Mouse (Mus musculus) cerebellum, postnatal 10 days (tissue): ENCODE results near the gene Cep170b.

Experiments used
- DNase-seq, 2 experiments: peaks; one replicate each; pipeline ENCODE4 v3.0.0; 2021; ENCODE audit warnings: mixed read lengths in 2 of 2

Gene Cep170b

GRCm38 (mm10) chr12:112720216-112720615 is at the start of gene Cep170b:
TSS of gene Cep170b (plus strand) at chr12:112720455.
- DNase-seq = no peak

- DNase-seq = peak in 1 of 2 experiments; percentile 38
Observed at GRCm38 (mm10) chr12:112670718-112671393, 49.4 kb upstream of the Cep170b start.

GRCm38 (mm10) chr12:112671891-112672290 is 48.4 kb upstream of the Cep170b start:
- peak in 1 of 2 experiments; percentile 25 for DNase-seq

GRCm38 (mm10) chr12:112672744-112673575 is 47.3 kb upstream of the Cep170b start:
- DNase-seq = peak; percentile 62 to 71

- peak; percentile 73 to 75 for DNase-seq
Observed at GRCm38 (mm10) chr12:112673576-112674091, 46.6 kb upstream of the Cep170b start.

- DNase-seq = peak; percentile 65 to 67
Observed at GRCm38 (mm10) chr12:112674132-112675011, 45.9 kb upstream of the Cep170b start, which contains the start of gene Akt1. TSS of gene Akt1 (minus strand) at chr12:112674884.

GRCm38 (mm10) chr12:112675245-112676035 is 44.8 kb upstream of the Cep170b start:
- DNase-seq = peak; percentile 91 to 92

- DNase-seq = peak in 1 of 2 experiments; percentile 51
Observed at GRCm38 (mm10) chr12:112677076-112677475, 43.2 kb upstream of the Cep170b start.

GRCm38 (mm10) chr12:112677943-112678554 is 42.2 kb upstream of the Cep170b start:
- no peak for DNase-seq

GRCm38 (mm10) chr12:112678555-112679026 is 41.7 kb upstream of the Cep170b start, which contains the start of gene Zbtb42:
TSS of gene Zbtb42 (plus strand) at chr12:112678828.
- peak; percentile 53 to 61 for DNase-seq

- DNase-seq = peak in 1 of 2 experiments; percentile 60
Observed at GRCm38 (mm10) chr12:112679027-112679996, 40.9 kb upstream of the Cep170b start.

- DNase-seq = peak; percentile 54 to 65
Observed at GRCm38 (mm10) chr12:112683351-112683750, 36.9 kb upstream of the Cep170b start.

GRCm38 (mm10) chr12:112688458-112688857 is 31.8 kb upstream of the Cep170b start:
- DNase-seq = no peak

GRCm38 (mm10) chr12:112693185-112694126 is 26.8 kb upstream of the Cep170b start:
- DNase-seq = peak; percentile 97 to 98

- DNase-seq = no peak
Observed at GRCm38 (mm10) chr12:112694127-112694475, 26.2 kb upstream of the Cep170b start.

GRCm38 (mm10) chr12:112696806-112697425 is 23.3 kb upstream of the Cep170b start:
- DNase-seq = peak; percentile 79

GRCm38 (mm10) chr12:112700522-112700921 is 19.7 kb upstream of the Cep170b start:
- peak in 1 of 2 experiments; percentile 34 for DNase-seq
